Mouse (Mus musculus): ENCODE measurements around the gene Scgb2b27. TPM values are rescaled to one million over a fixed set of nuclear protein-coding genes. Genes with fewer than 3 reads are reported as not detected.
"Not testable (repeated sequence)": the region's sequence is repeated elsewhere in the genome, so short reads cannot be mapped to it uniquely, and the experiment has no call there.

Gene Scgb2b27
- not detected in 2 replicates for total RNA-seq (2014; fragmentation: Nextera tagmentation)
- total RNA-seq (2017): not detected in 2 replicates

DNA sequence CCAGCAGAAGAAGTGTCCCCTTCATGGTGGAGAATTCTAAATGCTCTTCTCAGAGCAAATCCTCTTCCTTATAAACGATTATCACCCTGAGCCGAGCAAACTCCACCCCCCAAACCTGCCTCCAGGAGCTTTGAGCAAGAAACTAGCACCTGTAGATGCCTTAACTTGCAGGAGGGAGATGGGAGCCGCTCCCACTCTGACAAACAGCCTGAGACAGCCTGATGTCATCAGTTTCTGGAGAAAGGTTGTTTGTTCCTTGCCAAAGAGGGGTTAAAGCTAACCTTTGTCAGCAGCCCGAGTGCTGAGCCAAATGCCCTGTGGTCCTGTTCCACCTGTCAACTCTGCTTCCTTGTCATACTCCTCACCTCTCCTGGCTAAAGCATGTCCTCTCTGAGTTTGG is at the start of gene Scgb2b27:
Gene Scgb2b27, minus strand, starts transcription at position 101 of the 400 bp plus-strand sequence.
- ATAC-seq (replicated peaks; ENCODE audit: low FRiP score, low TSS enrichment, poor library complexity, severe bottlenecking): no peak

DNA sequence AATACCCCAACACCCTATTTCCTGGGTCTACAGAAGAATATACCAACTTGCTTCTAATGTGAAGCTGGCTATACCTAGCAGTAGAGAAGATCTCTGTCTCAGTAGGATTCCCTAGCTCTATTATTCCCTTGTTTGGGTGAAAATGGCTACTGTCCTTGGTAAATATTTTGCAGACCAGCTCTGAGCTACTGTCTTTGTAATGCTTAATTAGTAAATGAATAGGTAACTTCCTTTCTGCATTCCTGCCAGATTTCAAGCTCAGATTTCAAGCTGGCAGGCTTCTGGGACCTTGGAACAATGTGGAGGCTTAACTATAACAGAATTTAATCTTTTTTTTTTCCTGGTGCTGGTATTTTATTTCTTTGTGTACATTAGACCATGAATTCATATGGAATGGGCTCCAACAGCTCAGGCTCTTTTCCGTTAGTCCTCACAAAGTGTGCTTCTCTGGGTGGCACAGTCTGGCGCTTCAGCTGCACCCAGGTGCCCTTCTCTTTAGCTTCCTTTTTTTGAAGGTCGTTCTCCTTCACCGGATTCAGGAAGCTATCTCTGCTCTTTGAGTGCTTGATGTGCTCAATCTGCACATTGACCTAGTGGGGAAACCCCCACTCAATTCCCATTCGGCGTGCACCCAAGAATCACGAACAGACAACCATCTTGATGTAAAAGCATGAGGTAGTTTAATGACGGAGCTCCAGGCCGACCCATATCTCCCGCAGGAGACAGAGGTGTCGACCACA is 22.5 kb upstream of the Scgb2b27 start:
- not testable (repeated sequence) for ATAC-seq (replicated peaks; ENCODE audit: low FRiP score, low TSS enrichment, poor library complexity, severe bottlenecking)

DNA sequence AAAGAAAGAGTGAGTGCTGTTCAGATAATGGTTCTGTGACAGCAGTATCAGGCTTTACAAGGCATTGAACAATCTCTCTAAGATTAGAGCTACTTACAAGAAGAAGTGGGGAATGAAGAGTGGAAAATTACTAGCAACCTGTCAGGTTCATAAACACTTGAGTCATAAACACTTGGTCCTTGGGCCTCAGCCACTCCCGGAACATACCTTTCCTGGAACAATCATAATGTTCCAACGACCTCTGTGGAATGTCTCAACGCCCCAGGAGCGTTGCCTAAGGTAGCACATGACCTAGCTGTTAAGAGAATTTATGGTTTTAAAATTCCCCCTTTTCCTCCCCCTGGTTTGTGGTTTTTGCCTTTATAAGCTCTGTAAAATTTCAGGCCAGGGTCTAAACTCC is 20.8 kb upstream of the Scgb2b27 start:
- ATAC-seq (replicated peaks; ENCODE audit: low FRiP score, low TSS enrichment, poor library complexity, severe bottlenecking): not testable (repeated sequence)

DNA sequence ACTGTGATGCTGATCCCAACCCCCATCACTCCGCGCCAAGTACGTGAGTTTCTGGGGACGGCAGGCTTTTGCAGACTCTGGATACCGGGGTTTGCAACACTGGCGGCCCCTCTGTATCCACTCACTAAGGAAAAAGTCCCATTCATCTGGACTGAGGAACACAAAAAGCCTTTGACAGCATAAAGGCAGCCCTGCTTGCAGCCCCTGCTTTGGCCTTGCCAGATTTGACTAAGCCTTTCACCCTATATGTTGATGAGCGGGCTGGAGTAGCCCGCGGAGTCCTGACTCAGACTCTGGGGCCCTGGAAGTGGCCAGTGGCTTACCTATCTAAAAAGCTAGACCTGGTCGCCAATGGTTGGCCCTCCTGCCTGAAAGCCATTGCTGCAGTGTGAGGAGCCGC is 16.3 kb upstream of the Scgb2b27 start:
- ATAC-seq (replicated peaks; ENCODE audit: low FRiP score, low TSS enrichment, poor library complexity, severe bottlenecking): no peak

DNA sequence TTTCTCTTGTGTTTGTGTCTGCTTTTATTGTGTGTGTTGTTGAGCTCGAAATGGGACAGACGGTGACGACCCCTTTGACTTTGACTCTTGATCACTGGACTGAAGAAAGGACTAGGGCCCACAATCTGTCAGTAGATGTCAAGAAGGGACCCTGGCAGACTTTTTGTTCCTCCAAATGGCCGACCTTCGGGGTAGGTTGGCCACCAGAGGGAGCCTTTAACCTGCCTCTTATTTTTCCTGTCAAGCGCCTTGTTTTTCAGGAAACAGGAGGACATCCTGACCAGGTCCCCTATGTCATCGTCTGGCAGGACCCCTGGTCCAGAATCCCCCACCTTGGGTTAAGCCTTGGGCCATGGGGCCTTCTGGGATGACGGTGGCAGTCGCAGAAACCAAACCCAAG is 13.5 kb upstream of the Scgb2b27 start:
- not testable (repeated sequence) for ATAC-seq (replicated peaks; ENCODE audit: low FRiP score, low TSS enrichment, poor library complexity, severe bottlenecking)

DNA sequence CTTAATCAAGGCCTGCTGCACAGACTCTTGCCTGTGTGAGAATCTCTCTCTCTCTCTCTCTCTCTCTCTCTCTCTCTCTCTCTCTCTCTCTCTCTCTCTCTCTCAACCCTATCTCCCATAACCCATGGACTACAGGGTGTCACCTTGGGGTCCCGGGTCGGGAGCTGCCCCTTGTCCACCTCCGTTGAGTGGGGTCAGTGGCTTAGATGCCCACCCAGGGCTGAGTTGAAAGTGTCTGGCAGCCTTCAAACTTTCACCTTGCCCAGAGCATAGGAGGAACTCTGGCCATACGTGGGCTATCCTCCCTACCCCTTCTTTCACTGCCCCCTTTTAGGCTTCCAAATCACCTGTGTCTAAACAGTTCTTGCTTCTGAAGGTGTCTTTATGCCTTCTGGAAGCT is 11.9 kb upstream of the Scgb2b27 start:
- ATAC-seq (replicated peaks; ENCODE audit: low FRiP score, low TSS enrichment, poor library complexity, severe bottlenecking): no peak

DNA sequence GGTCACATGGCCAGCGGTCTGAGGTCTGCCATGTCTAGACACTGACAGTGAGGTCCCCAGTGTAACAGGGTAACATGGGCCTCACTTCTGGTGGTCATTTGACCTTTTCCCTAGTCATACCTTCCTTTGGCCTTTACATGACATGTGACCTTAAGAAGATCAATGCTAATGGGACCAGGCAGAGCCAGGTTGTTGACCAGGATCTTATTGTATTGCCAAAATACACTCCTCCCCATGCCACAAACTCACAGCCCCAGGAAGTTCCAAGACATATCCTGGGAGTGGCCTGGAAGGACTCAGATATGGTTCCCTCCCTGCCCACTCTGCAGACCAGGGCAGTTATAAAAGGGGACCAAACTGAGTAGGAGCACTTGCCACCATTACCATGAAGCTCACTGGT is 7.4 kb upstream of the Scgb2b27 start, which contains the start of gene Scgb1b27:
Gene Scgb1b27, plus strand, starts transcription at position 301 of the 400 bp plus-strand sequence.
- ATAC-seq (replicated peaks; ENCODE audit: low FRiP score, low TSS enrichment, poor library complexity, severe bottlenecking): not testable (repeated sequence)

DNA sequence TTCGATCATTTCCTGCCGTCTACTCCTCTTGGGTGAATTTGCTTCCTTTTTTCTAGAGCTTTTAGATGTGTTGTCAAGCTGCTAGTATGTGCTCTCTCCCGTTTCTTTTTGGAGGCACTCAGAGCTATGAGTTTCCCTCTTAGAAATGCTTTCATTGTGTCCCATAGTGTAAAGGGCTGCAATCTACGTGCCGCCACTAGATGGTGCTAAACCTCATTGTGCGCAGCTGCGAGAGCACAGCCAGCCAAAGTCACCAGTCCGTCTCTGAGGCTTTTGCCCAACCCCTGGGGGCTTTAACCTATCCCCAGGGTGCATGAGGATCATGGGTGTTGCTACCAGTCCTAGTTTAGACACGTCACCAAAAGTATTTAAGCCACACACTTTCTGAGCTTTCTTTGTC is 31.5 kb downstream of the Scgb2b27 start:
- ATAC-seq (replicated peaks; ENCODE audit: low FRiP score, low TSS enrichment, poor library complexity, severe bottlenecking): not testable (repeated sequence)

Other genes starting within 250 kb of the Scgb2b27 start
- gene Scgb2b26, start 68.9 kb downstream of the Scgb2b27 start, total RNA-seq (2014; fragmentation: Nextera tagmentation): not detected in 2 replicates
- not detected in 2 replicates for gene Scgb2b26, start 68.9 kb downstream of the Scgb2b27 start, total RNA-seq (2017)
- not detected in 2 replicates for gene Scgb1b27, start 7.5 kb upstream of the Scgb2b27 start, total RNA-seq (2014; fragmentation: Nextera tagmentation)
- gene Scgb1b27, start 7.5 kb upstream of the Scgb2b27 start, total RNA-seq (2017): not detected in 2 replicates
- gene Scgb1b30, start 81.5 kb upstream of the Scgb2b27 start, total RNA-seq (2014; fragmentation: Nextera tagmentation): not detected in 2 replicates
- not detected in 2 replicates for gene Scgb1b30, start 81.5 kb upstream of the Scgb2b27 start, total RNA-seq (2017)
- not detected in 2 replicates for gene Wtip, start 119.3 kb upstream of the Scgb2b27 start, total RNA-seq (2014; fragmentation: Nextera tagmentation)
- not detected in 2 replicates for gene Wtip, start 119.3 kb upstream of the Scgb2b27 start, total RNA-seq (2017)
- 180 and 188 TPM in 2 replicates for gene Uba2, start 155.7 kb upstream of the Scgb2b27 start, total RNA-seq (2014; fragmentation: Nextera tagmentation)
- gene Uba2, start 155.7 kb upstream of the Scgb2b27 start, total RNA-seq (2017): 234 and 250 TPM in 2 replicates
- 15.2 and 18.2 TPM in 2 replicates for gene Pdcd2l, start 182.7 kb upstream of the Scgb2b27 start, total RNA-seq (2014; fragmentation: Nextera tagmentation)
- gene Pdcd2l, start 182.7 kb upstream of the Scgb2b27 start, total RNA-seq (2017): 27.4 and 39.7 TPM in 2 replicates
- gene Gpi1, start 216.4 kb upstream of the Scgb2b27 start, total RNA-seq (2014; fragmentation: Nextera tagmentation): 178 and 238 TPM in 2 replicates
- 139 and 227 TPM in 2 replicates for gene Gpi1, start 216.4 kb upstream of the Scgb2b27 start, total RNA-seq (2017)
- not detected in 2 replicates for gene Gm6096, start 237.1 kb upstream of the Scgb2b27 start, total RNA-seq (2014; fragmentation: Nextera tagmentation)
- not detected in 2 replicates for gene Gm6096, start 237.1 kb upstream of the Scgb2b27 start, total RNA-seq (2017)